Mouse (Mus musculus) monocyte, adult 5-6 weeks (primary cell): ENCODE results near the gene Cish. TPM values are rescaled to one million over a fixed set of nuclear protein-coding genes. Genes with fewer than 3 reads are reported as not detected.

ENCODE experiments used
- ATAC-seq: fragments of 153-309, 156-312 bp; replicated peaks from 2 replicates; pipeline ENCODE4 v1.8.0; 2017; ENCODE audit warnings: mild to moderate bottlenecking; ENCODE audit not compliant: low TSS enrichment, insufficient number of reproducible peaks, severe bottlenecking, poor library complexity, low FRiP score
- total RNA-seq: library from RNA; stranded (forward); fragments of 200-1000, 200-491, 200-594 nt; gene quantifications from 3 replicates; pipeline ENCODE4 v1.2.3, GENCODE M21; 2017

The Cish gene
- total RNA-seq, 1 experiment from 2014 or later = 3.0 TPM

DNA sequence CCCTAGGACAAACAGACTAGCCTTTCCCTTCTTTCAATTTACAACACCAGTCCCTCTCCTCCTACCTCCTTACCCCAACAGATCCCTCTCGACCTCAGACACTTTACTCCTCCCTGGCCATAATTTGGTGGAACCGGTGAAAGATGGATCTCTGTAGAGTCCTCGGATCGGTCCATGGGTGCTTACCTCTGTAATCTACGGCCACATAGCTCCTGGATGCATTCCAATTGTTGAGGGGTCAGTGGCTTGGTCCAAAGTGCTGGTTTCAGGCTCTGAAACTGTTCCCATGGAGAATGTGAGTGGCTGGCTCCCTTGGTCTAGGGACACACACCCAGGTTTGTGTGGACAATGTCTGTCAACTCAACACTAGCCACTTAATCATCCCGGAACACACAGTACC is 40.6 kb downstream of the Cish start:
- no peak for ATAC-seq

DNA sequence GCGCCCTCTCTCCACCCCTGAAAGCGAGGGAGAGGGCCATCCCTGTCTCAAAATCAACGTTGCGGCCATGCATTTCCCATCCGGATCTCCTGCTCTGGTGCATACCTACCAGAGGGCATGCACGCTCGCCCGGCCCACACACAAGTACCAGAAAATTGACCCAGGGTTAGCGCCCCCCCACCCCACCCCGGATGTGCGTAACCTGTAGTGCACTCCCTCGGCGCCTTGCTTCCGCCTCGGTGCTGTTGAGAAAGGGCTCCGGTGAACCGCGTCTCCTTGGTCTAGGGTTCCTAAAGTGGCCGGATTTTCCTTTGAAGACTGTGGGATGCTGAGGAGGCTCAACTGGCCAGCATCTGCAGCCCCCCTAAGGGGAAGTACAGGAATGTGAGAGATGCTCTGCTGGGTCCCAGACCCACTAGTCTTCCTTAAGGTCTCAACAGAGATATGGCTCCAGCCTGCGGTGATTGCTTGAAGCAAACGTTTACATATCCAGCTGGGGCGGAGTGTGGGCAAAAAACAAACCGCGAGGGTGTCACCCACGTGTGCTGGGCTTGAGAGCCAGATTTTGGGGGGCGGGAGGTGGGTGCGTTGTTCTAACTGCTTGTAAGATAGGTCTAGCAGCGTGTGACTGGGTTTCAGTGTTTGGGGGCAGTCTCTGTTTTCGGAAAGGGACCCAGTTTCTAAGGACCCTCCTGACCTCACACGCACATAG is 42.5 kb downstream of the Cish start, which contains the start of gene Hemk1:
Gene Hemk1, minus strand, starts transcription at position 179 of the 712 bp plus-strand sequence.
- peak; percentile 73 for ATAC-seq

DNA sequence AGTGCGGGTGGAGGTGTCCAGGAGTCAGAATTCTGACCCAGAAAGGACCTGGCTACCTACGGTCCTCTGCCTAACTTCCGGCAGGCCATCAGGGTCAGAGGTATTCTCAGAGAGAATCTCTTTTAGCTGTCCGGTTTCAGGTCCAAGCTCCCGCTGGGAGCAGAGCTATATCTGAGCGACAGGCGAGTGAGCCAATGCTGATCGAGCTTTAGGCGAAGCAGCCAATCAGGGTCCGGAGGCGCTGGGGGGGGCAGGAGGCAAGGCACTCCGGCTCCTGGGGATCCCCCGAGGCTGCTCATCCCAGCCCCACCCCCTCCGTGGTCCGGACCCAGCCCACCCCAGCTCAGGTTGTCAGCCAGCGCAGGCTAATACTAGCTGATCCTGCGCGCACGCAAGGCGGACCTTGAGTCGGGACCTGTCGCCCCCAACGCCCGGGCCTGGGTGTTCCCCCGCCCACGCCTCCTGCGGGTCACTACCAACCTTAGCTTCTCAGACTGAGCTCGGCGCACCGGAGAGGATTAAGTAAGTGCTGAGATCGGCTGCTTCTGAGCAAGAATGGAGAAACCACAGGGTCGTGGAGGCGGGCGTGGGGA is 44.5 kb downstream of the Cish start, which contains the start of gene 6430571L13Rik:
Gene 6430571L13Rik, plus strand, starts transcription at position 336 of the 593 bp plus-strand sequence.
- peak; percentile 78 for ATAC-seq

DNA sequence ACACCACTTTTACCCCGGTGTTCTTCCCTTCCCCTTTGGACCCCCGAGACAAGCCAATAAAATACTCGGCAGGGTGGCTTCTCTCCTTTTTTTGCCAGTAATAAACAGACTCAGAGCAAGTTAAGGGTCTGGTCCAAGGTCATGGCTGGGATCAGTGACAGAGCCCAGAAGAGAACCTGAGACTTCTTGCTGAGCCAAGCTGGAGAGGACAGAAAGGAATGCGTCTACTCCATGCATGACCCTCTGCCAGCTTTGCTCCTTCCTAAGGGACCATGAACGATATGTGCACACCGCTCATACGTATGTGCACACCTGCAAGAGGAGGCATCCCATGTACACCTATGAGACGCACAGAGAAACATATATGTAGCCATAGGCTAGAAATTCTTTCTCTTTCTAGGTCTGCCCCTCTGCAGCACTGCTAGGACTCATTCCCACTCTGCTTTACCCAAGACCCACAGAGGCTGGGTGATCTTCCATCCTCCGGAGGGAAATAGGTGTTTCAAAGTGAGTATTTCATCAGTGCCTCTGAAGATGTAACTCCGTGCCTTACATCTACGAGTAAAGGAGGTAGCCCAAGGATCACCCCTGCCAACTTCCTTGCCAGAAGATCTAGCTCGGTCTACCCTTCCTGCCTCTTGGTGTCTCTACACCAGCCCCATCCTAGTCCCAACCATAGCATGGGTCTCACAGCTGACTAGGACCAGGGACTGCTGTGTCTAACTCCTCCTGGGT is 45.3 kb downstream of the Cish start:
- no peak for ATAC-seq

DNA sequence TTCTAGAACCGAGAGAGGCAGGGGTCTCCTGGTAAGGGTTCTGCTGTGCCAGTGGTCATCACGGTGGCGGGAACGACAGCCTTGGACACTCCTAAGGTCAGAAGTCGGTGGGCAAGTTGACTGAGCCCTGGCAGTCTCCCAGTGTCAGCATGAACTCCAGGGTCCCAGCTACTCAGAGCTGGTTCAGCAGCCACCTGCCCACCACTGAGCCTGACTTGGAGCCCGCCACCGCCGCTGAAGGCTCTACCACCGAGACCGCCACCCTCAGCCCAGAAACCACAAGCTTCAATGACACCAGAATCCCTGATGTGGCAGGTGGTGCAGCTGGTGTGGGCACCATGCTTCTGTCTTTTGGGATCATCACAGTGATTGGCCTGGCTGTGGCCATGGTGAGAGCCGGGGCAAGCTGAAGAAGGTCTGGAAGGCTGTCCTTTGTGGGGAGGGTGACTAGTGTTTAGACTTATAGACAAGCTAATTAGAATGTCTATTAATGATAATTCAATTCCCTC is 46.4 kb downstream of the Cish start:
- ATAC-seq = no peak

DNA sequence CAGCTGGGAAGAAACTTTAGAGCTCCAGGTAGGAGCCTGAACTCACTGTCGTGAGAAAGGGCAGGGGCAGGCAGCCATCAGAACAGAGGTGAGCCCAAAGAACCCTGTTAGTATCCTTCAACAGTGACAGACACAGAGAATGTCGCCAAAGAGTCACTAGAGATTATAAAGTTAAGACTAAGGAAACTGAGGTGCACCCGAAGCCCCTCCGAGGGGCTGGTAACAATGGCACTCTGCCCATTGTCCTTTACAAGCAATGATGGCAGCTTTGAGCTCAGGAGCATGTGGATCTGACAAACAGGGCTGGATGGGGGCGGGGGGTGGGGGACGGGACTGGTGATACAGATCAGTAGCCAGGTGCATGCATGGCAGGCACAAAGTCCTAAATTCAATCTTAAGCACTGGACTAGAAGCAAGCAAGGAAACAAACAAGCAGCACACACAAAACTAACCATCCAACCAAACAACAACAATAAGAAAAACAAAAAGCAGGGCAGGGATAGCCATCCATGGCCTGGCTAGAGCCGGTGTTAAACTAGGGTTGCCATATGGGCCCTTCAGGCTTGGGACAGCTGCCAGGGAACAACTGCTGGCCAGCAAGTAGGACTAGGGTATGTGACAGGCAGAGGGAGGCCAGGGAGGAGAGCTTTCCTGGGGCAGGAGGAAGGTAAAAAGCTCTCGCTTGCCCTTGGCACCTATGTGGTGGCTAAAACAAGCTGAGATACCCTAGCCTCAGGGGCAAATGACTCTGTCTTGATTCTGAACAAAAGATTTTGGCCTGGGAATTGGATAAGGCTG is 47.5 kb downstream of the Cish start:
- no peak for ATAC-seq

DNA sequence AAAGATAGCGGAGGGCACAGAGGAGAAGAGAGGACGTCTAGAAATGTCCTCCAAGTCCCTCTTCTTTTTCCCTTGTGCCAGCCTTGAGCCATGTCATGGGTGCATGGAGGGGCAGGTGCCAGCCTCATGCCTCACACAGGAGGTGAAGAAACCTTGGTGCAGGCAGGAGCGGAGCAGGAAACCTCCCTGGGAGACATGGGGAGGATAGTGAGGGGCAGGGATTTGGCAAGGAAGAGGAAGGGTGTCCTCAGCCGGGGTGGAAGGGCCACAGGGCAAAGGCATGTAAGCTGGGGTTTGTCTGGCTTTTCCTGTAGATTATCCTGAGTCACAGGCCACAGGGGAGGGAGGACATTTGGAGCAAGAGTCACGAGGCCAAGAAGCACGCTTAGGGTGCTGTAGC is 48.2 kb downstream of the Cish start:
- ATAC-seq = no peak

DNA sequence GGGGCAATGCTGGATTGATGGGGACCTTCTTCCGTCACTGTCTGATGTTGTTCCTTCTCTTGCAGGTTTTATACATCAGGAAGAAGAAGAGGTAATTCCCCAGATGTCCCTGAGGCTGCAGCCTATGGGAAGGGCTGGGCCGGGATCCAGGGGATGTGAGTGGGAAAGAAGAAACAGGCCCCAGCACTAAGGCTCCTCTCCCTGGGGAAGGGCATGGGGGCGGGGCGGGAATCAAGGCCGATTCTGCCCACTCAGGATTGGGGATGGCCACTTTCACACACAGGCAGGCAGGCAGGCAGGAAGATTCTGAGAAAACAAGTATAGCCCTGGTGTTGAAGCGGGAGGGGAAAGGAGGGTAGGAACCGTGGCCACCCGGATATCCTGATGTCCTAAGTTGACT is 50.3 kb downstream of the Cish start:
- no peak for ATAC-seq

DNA sequence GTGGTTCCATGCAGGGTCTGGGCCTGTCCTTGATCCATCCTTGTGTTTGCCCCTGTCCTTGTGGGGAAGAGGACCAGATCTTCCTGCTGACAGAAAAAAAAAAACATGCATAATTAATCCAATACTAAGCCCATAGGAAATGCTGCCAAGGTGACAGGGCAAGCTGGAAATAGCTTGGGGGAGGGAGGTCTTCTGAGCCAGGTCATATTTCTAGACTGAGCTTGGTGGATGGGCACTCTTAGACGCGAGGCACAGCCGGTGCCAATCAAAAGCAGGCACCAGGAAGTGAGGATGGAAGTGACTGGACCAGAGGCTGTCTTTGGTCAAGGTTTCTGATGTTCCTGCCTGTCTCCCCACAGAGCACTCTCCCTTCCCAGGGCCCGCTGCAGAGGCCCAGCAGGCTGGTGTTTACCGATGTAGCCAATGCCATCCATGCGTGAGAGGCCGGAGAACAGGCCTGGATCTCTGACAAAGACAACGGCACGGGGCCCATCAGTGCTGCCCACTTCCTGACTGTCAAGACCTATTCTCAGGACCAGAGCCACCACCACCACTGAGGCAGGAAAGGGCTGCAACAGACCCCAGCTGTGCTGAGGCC is 51.9 kb downstream of the Cish start:
- no peak for ATAC-seq

DNA sequence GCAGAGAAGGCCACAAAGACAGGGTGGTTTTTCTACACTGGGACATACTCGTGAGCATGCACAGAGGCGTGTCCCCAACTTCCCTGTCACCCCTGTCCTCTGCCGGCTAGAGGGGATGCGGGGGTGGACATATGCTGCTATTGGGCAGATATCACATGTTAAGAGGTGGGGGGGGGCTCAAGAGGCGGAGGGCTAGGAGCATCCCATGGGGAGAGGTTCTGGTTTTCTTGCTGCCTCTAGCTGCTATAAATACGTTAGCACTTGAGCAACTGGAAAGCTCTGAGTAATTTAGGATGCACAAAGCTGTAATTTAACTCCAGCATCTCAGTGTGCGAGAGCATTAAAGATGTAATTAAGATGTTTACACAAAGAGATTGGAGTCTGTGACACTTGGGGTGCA is 53.5 kb downstream of the Cish start:
- ATAC-seq = no peak

Other genes starting within 250 kb of the Cish start
- 0.19 TPM in 1 of 3 replicates, not detected in the others for gene Dock3, start 64.1 kb upstream of the Cish start, total RNA-seq
- 69.0 to 81.2 TPM (median 74.8 TPM) in 3 replicates for gene Mapkapk3, start 6.1 kb upstream of the Cish start, total RNA-seq
- 4.7 to 6.5 TPM (median 5.1 TPM) in 3 replicates for gene Hemk1, start 42.3 kb downstream of the Cish start, total RNA-seq
- not detected in 3 replicates for gene 6430571L13Rik, start 44.6 kb downstream of the Cish start, total RNA-seq
- gene Cacna2d2, start 103.6 kb downstream of the Cish start, total RNA-seq = not detected in 3 replicates
- gene Tmem115, start 237.9 kb downstream of the Cish start, total RNA-seq = 19.0 to 26.5 TPM (median 21.7 TPM) in 3 replicates
- gene Cyb561d2, start 246.2 kb downstream of the Cish start, total RNA-seq = 8.0 to 27.2 TPM (median 14.4 TPM) in 3 replicates
- 17.4 to 20.5 TPM (median 18.7 TPM) in 3 replicates for gene Nprl2, start 246.2 kb downstream of the Cish start, total RNA-seq